Mouse (Mus musculus) spleen, postnatal 14 days (tissue): Measurements from ENCODE around the gene Ahdc1.

Source experiments
- DNase-seq, 2 experiments: peaks; one replicate each; pipeline ENCODE4 v3.0.0; 2021 to 2022; ENCODE audit warnings: low spot score in 2 of 2

Gene Ahdc1

DNA sequence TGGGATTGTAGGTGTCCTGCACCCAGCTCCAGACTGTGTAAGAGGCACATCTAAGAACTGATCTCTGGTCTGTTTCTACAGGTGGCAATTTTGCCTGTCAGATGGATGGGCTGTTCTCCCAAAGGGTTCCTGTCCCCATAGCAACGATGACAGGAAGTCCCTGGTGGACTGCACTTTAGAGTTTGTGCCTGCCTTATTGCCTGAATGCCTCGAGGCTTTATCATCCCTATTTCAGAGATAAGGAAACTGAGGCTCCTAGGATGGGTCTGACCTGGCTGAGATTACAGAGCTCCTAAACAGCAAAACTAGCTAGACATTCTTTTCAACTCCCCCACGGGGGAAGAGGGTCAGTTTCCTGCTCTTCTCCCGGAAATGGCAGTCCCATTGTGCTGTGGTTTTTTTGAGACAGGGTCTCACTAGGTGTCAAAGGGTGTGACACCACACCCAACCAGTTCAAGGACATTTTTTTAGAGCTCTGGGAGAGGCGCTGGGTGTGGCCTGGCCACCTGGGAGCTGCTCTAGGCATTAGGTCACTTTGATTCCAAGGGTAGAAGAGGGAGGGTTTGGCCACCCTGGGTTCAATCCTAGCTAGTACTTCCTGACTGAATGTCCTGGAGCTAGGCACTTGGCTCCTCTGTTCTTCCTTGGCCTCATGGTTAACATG lies 111.0 kb downstream of the Ahdc1 start:
- DNase-seq: no peak

- no peak for DNase-seq
Measured at GRCm38 (mm10) chr4:133127079-133127478, 116.0 kb downstream of the Ahdc1 start.
